Mouse (Mus musculus) common myeloid progenitor, adult 5-6 weeks (primary cell): ENCODE results near the gene Ttc16. TPM values are rescaled to one million over a fixed set of nuclear protein-coding genes. Genes with fewer than 3 reads are reported as not detected.
A peak's percentile ranks its signal among the peaks of the same experiment; 100 is the strongest.

Source experiments
- ATAC-seq: replicated peaks from 2 replicates; pipeline ENCODE4 v1.8.0; 2016; ENCODE audit warnings: low read depth, mild to moderate bottlenecking, moderate TSS enrichment, inconsistent platforms; ENCODE audit not compliant: poor library complexity, severe bottlenecking
- total RNA-seq: library from RNA; stranded (forward); fragments of 200-1000, 187-1606 nt; gene quantifications from 2 replicates; pipeline ENCODE4 v1.2.3, GENCODE M21; 2017

Gene Ttc16
- total RNA-seq, 1 experiment from 2014 or later: not detected

GRCm38 (mm10) chr2:32784048-32784681, 8.7 kb upstream of the Ttc16 start, which contains the start of gene Cfap157:
Cfap157 (minus strand) TSS chr2:32784428.
- no peak for ATAC-seq

GRCm38 (mm10) chr2:32781710-32782109, 6.3 kb upstream of the Ttc16 start:
- no peak for ATAC-seq

GRCm38 (mm10) chr2:32779714-32780113, 4.3 kb upstream of the Ttc16 start:
- ATAC-seq: no peak

- ATAC-seq: peak; percentile 43
Observed at GRCm38 (mm10) chr2:32779131-32779530, 3.7 kb upstream of the Ttc16 start.

- no peak for ATAC-seq
Observed at GRCm38 (mm10) chr2:32778081-32778480, 2.6 kb upstream of the Ttc16 start.

GRCm38 (mm10) chr2:32776192-32776591, 759 bp upstream of the Ttc16 start:
- ATAC-seq: no peak; the same call in 1 of the 2 replicates

- no peak for ATAC-seq
Observed at GRCm38 (mm10) chr2:32772626-32773279, 2.7 kb downstream of the Ttc16 start.

- no peak for ATAC-seq
Observed at GRCm38 (mm10) chr2:32771886-32772285, 3.5 kb downstream of the Ttc16 start.

GRCm38 (mm10) chr2:32769327-32770085, 5.9 kb downstream of the Ttc16 start:
- ATAC-seq: no peak

GRCm38 (mm10) chr2:32768661-32769285, 6.7 kb downstream of the Ttc16 start:
- no peak; the same call in 1 of the 2 replicates for ATAC-seq

GRCm38 (mm10) chr2:32767241-32767640, 8.2 kb downstream of the Ttc16 start:
- no peak for ATAC-seq

GRCm38 (mm10) chr2:32763353-32763752, 12.1 kb downstream of the Ttc16 start:
- no peak for ATAC-seq

- ATAC-seq: no peak
Observed at GRCm38 (mm10) chr2:32761859-32762258, 13.6 kb downstream of the Ttc16 start.

GRCm38 (mm10) chr2:32761361-32761760, 14.1 kb downstream of the Ttc16 start:
- ATAC-seq: no peak

- no peak for ATAC-seq
Observed at GRCm38 (mm10) chr2:32759001-32759400, 16.4 kb downstream of the Ttc16 start.

- no peak for ATAC-seq
Observed at GRCm38 (mm10) chr2:32758503-32758902, 16.9 kb downstream of the Ttc16 start.

GRCm38 (mm10) chr2:32757056-32757845, 18.2 kb downstream of the Ttc16 start, which contains the start of gene Tor2a:
Tor2a (plus strand) TSS chr2:32757234.
- peak; percentile 99 for ATAC-seq

- no peak for ATAC-seq
Observed at GRCm38 (mm10) chr2:32756674-32757055, 18.8 kb downstream of the Ttc16 start.

- no peak for ATAC-seq
Observed at GRCm38 (mm10) chr2:32752181-32752580, 23.3 kb downstream of the Ttc16 start.

GRCm38 (mm10) chr2:32751665-32752033, 23.8 kb downstream of the Ttc16 start:
- ATAC-seq: no peak
